Mouse (Mus musculus): ENCODE results near the gene Pcbd2. TPM values are rescaled to one million over a fixed set of nuclear protein-coding genes. Genes with fewer than 3 reads are reported as not detected.

Gene Pcbd2
- polyA plus RNA-seq (2015; fragmentation: Nextera tagmentation; extraction: Ambion mirVana): 17.5 and 20.0 TPM in 2 replicates

DNA sequence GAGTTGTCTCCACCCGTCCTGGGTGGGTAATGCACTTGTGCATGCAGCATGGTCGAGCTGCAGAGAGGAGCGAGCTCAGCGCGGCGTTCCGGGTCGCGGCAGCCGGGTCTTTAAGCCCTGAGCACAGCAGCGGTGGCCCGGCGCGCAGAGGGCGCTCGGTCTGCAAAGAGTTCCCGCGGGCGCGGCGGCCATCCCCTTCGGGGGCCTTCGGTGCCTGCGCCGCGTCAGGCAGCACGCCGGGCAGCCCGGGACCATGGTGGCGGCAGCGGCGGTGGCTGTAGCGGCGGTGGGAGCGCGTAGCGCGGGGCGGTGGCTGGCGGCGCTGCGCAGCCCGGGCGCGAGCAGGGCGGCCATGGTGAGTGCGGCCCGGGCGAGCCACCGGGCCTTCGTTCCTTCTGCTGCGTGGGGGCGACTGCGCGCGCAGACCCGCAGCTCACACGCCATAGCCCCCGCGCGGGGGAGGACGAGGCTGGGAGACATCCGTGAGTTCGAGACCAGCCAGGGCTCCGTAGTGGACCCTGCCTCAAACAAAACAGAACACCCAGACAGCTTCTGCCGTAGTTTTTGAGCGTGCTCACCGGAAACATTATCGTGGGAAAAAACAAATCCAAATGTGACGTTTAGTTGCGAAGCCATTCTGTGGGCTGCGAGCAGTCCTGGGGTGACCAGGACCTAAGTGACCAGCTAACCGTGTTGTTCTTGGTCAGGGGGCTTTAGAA, at the start of gene Pcbd2:
Pcbd2 (plus strand) TSS at position 249 of the 719 bp plus-strand sequence.
- WGBS: under 1% methylated on average over 72 of the region's 73 CpGs
- peak within 1 kb of the TSS; percentile 96 for H3K27ac ChIP-seq (ENCODE audit: low read length)
- H3K36me3 ChIP-seq (ENCODE audit: control insufficient read depth, insufficient read depth, low read length): peaks cover 11% of the 10 kb centered on the region
- no peaks in the 10 kb centered on the region for H3K27me3 ChIP-seq (ENCODE audit: control insufficient read depth, insufficient read depth, low read depth, low read length)
- H3K9ac ChIP-seq (ENCODE audit: low read depth, low read length): peak within 1 kb of the TSS; percentile 80
- H3K4me2 ChIP-seq (ENCODE audit: low read length): peak within 1 kb of the TSS; percentile 65
- H3K4me1 ChIP-seq (ENCODE audit: control insufficient read depth, insufficient read depth, low read length): no peaks in the 10 kb centered on the region
- ATAC-seq: peak; percentile 95
- H3K9me3 ChIP-seq (replicated peaks; ENCODE audit: control insufficient read depth, low read length, poor library complexity, severe bottlenecking): no peaks in the 10 kb centered on the region
- H3K4me3 ChIP-seq (ENCODE audit: low read depth, low read length): peak within 1 kb of the TSS; percentile 57

DNA sequence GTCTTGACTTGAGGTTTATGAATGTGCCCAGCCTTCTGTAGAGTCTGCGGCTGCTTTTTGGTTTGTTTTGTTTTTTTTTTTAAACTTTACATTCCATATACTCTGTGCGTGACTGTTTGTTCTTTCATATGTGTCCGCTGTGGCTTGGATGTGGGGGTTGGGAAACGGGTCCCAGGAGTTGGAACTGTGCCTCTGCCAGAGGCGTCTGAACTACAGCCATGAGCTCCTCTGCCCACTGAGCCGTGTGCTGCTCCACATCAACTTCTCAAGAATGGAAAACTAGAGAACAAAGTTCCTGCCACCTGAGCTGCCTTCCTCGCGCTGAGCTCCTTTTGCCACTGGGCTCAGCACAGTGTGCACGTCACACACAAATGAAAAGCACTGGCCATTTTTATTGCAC, 45.0 kb upstream of the Pcbd2 start:
- no peak overlapping the region for H3K27ac ChIP-seq (ENCODE audit: low read length)
- H3K4me1 ChIP-seq (ENCODE audit: control insufficient read depth, insufficient read depth, low read length): no peaks in the 10 kb centered on the region
- no peak overlapping the region for H3K9ac ChIP-seq (ENCODE audit: low read depth, low read length)
- WGBS: 84% methylated on average over 9 of the region's 9 CpGs
- H3K27me3 ChIP-seq (ENCODE audit: control insufficient read depth, insufficient read depth, low read depth, low read length): no peaks in the 10 kb centered on the region
- H3K4me2 ChIP-seq (ENCODE audit: low read length): no peak overlapping the region
- peaks cover 20% of the 10 kb centered on the region for H3K36me3 ChIP-seq (ENCODE audit: control insufficient read depth, insufficient read depth, low read length)
- H3K9me3 ChIP-seq (replicated peaks; ENCODE audit: control insufficient read depth, low read length, poor library complexity, severe bottlenecking): no peaks in the 10 kb centered on the region
- no peak for ATAC-seq
- no peak overlapping the region for H3K4me3 ChIP-seq (ENCODE audit: low read depth, low read length)

DNA sequence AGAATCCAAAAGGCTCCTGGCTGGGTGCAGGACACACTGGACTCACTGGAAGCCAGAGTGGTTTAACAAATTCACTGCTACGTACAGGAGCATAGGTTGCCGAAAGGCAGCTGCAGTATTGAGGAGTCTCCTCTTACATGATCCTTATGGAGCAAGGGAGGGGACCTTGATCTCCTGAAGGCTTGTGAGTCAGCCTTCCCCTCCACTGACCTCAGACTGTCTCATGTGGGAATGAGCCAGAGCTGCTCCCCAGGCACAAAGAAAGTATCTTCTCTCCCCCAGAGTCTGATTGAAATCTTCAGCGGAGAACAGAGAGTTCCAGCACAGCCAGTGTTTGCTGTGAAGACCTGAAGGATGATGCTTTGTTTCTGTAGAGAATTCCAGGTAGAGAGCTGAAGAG, 43.6 kb upstream of the Pcbd2 start:
- WGBS: 97% methylated on average over 3 of the region's 3 CpGs
- no peak for ATAC-seq
- no peak overlapping the region for H3K27ac ChIP-seq (ENCODE audit: low read length)
- H3K4me3 ChIP-seq (ENCODE audit: low read depth, low read length): no peak overlapping the region
- H3K4me1 ChIP-seq (ENCODE audit: control insufficient read depth, insufficient read depth, low read length): no peaks in the 10 kb centered on the region
- H3K36me3 ChIP-seq (ENCODE audit: control insufficient read depth, insufficient read depth, low read length): peaks cover 9% of the 10 kb centered on the region
- no peak overlapping the region for H3K4me2 ChIP-seq (ENCODE audit: low read length)
- no peaks in the 10 kb centered on the region for H3K27me3 ChIP-seq (ENCODE audit: control insufficient read depth, insufficient read depth, low read depth, low read length)
- H3K9ac ChIP-seq (ENCODE audit: low read depth, low read length): no peak overlapping the region
- no peaks in the 10 kb centered on the region for H3K9me3 ChIP-seq (replicated peaks; ENCODE audit: control insufficient read depth, low read length, poor library complexity, severe bottlenecking)

DNA sequence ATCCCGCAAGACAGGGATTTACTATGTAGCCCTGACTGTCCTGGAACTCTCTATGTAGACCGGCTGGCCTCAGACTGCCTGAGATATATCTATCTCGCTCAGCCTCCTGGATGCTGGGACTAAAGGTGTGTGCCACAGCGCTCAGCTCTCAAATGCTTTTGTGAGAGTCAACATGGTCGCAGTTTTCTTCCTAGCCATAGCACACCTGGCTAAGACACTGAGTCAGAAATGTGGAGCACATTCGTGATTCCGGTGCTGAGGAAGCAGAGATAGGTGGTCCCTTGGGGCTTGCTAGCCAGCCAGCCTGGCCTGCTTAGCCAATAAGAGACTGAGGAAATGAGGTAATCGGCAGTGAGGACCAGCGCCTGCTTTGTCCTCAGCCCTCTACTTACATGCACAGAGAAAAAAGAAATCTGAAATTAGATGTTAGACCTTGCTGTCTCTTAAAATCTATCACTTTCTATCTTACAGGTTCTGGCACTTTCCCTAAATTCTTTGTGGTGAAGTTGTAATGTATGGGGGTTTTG, 41.0 kb upstream of the Pcbd2 start:
- Histone ChIP-seq H3K4me2 (ENCODE audit: low read length) (no peak overlapping the region), H3K4me3 (ENCODE audit: low read depth, low read length) (no peak overlapping the region), H3K27ac (ENCODE audit: low read length) (peak overlapping the region; percentile 52; the same call in 1 of the 2 replicates), H3K27me3 (ENCODE audit: control insufficient read depth, insufficient read depth, low read depth, low read length) (no peaks in the 10 kb centered on the region), H3K36me3 (ENCODE audit: control insufficient read depth, insufficient read depth, low read length) (no peaks in the 10 kb centered on the region), H3K4me1 (ENCODE audit: control insufficient read depth, insufficient read depth, low read length) (no peaks in the 10 kb centered on the region), H3K9ac (ENCODE audit: low read depth, low read length) (peak overlapping the region; percentile 30; the same call in 1 of the 2 replicates), H3K9me3 (replicated peaks; ENCODE audit: control insufficient read depth, low read length, poor library complexity, severe bottlenecking) (no peaks in the 10 kb centered on the region)
- 70% methylated on average over 9 of the region's 9 CpGs for WGBS
- ATAC-seq: peak; percentile 60; the same call in 1 of the 2 replicates

DNA sequence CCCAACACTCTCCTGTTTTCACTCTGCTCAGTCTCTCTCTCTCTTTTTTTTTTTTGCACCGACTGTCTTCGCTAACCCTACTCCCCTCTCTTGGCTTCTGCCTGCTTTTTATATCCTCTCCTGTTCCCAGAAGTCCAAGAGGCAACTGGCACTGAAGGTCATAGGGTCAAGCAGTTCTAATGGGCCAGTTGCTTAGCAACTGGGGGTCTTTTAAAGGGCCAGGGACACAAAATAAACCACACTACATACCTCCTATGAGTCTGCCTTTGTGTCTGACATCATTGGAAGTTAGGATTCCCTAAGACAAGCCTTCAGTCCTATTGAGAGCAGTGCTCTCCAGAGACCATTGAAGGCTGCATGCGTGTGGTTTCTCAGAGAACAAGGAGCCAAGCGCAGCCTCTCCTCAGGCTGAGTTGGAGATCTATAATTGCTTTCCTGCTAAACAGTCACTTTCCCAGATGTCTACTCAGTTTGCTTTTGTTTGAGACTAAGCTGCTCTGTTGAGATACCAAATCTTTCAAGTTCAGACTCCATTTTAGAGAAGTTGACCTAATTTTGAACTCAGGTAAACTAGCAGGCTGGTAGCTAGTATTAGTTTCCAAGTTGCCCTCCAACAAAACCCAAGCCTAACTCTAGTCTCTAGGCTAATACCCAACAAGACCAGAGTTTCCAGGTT, 39.1 kb upstream of the Pcbd2 start:
- ATAC-seq: no peak
- no peaks in the 10 kb centered on the region for H3K4me1 ChIP-seq (ENCODE audit: control insufficient read depth, insufficient read depth, low read length)
- H3K9ac ChIP-seq (ENCODE audit: low read depth, low read length): no peak overlapping the region
- H3K27me3 ChIP-seq (ENCODE audit: control insufficient read depth, insufficient read depth, low read depth, low read length): no peaks in the 10 kb centered on the region
- H3K9me3 ChIP-seq (replicated peaks; ENCODE audit: control insufficient read depth, low read length, poor library complexity, severe bottlenecking): no peaks in the 10 kb centered on the region
- 16% methylated on average over 4 of the region's 4 CpGs for WGBS
- H3K4me3 ChIP-seq (ENCODE audit: low read depth, low read length): no peak overlapping the region
- H3K27ac ChIP-seq (ENCODE audit: low read length): no peak overlapping the region; the same call in 1 of the 2 replicates
- H3K36me3 ChIP-seq (ENCODE audit: control insufficient read depth, insufficient read depth, low read length): no peaks in the 10 kb centered on the region
- H3K4me2 ChIP-seq (ENCODE audit: low read length): no peak overlapping the region

DNA sequence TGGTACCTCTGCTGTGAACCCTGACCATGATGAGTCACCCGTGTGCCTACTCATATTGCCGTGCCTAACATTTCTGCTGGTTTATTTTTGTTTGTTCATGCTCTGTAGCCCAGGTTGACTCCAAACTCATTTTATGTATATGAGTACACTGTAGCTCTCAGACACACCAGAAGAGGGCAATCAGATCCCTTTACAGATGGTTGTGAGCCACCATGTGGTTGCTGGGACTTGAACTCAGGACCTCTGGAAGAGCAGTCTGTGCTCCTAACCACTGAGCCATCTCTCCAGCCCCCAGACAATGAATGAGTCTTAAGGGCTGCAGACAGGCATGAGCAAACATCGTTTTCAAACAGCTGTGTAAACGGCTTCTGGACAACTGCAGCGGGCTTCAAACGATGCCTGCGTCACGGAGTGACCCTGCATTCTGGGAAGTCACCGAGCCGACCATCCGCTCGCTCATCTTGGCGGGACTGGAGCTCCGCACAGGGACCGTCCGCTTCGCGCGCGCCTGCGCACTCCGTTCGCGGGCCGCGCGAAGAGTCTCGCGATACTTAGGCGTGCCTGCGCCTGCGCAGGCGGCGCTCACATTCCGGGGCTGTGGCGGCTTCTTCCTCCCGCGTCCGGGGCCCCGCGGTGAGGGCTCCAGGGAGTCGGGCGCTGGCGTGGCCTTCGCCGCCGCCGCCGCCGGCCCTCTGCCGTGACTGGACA, 34.5 kb upstream of the Pcbd2 start, which contains the start of gene B230219D22Rik:
B230219D22Rik (plus strand) TSS at position 590 of the 708 bp plus-strand sequence.
- Histone ChIP-seq H3K9me3 (replicated peaks; ENCODE audit: control insufficient read depth, low read length, poor library complexity, severe bottlenecking) (no peaks in the 10 kb centered on the region), H3K27ac (ENCODE audit: low read length) (peak within 1 kb of the TSS; percentile 97), H3K27me3 (ENCODE audit: control insufficient read depth, insufficient read depth, low read depth, low read length) (no peaks in the 10 kb centered on the region), H3K4me1 (ENCODE audit: control insufficient read depth, insufficient read depth, low read length) (peaks cover 16% of the 10 kb centered on the region), H3K4me3 (ENCODE audit: low read depth, low read length) (peak within 1 kb of the TSS; percentile 96), H3K36me3 (ENCODE audit: control insufficient read depth, insufficient read depth, low read length) (no peaks in the 10 kb centered on the region), H3K9ac (ENCODE audit: low read depth, low read length) (peak within 1 kb of the TSS; percentile 100), H3K4me2 (ENCODE audit: low read length) (peak within 1 kb of the TSS; percentile 60)
- WGBS: 2% methylated on average over 49 of the region's 51 CpGs
- ATAC-seq: peak; percentile 98

DNA sequence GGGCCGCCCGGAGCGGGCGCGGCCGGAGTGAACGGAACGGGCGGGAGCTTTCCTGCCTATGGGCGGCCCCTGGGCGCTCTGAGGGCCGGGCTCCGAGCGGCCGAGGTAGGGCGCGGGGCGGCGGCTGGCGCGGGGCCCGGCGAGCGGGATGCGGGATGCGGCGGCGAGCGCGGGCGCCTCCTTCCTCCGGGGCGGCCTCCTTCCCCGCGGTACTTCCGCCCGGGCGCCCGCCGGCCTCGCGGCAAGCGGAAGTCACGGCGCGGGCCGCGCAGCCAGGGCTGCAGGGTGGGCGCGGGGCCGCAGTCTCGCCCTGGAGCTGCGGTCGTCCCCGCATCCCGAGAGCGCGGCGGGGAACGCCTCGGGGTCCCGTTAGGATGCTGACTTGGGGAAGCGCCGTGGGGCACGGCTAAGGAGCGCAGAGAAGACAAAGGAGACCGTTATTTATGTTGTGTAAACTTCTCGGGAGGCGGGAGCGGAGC, 33.9 kb upstream of the Pcbd2 start:
- peak overlapping the region; percentile 97 for H3K27ac ChIP-seq (ENCODE audit: low read length)
- WGBS: under 1% methylated on average over 46 of the region's 70 CpGs
- peak; percentile 88 for ATAC-seq
- H3K36me3 ChIP-seq (ENCODE audit: control insufficient read depth, insufficient read depth, low read length): no peaks in the 10 kb centered on the region
- H3K4me3 ChIP-seq (ENCODE audit: low read depth, low read length): peak overlapping the region; percentile 96
- H3K4me1 ChIP-seq (ENCODE audit: control insufficient read depth, insufficient read depth, low read length): peaks cover 16% of the 10 kb centered on the region
- H3K9me3 ChIP-seq (replicated peaks; ENCODE audit: control insufficient read depth, low read length, poor library complexity, severe bottlenecking): no peaks in the 10 kb centered on the region
- no peaks in the 10 kb centered on the region for H3K27me3 ChIP-seq (ENCODE audit: control insufficient read depth, insufficient read depth, low read depth, low read length)
- peak overlapping the region; percentile 53 for H3K4me2 ChIP-seq (ENCODE audit: low read length)
- H3K9ac ChIP-seq (ENCODE audit: low read depth, low read length): peak overlapping the region; percentile 100

DNA sequence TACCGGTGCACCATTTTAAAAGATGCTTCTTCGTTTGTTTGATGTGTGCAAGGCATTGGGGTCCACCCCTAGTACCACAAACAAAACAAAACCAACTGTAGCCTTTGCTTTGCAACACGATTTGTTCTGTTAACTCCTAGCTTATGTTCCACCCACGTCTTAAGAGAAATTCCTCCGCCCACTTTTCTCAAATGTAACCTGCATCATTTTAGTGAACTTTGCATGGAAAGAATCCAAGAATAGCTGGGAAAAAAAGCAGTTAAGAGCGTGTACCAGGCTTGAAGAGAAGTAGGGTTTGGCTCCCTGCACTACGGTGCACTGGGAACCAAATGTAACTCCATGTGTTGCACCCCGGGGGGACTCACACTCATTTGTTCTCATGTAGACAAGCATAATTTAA, 33.1 kb upstream of the Pcbd2 start:
- peaks cover 16% of the 10 kb centered on the region for H3K4me1 ChIP-seq (ENCODE audit: control insufficient read depth, insufficient read depth, low read length)
- no peak overlapping the region for H3K27ac ChIP-seq (ENCODE audit: low read length)
- H3K9ac ChIP-seq (ENCODE audit: low read depth, low read length): peak overlapping the region; percentile 100
- H3K4me2 ChIP-seq (ENCODE audit: low read length): peak overlapping the region; percentile 53
- H3K9me3 ChIP-seq (replicated peaks; ENCODE audit: control insufficient read depth, low read length, poor library complexity, severe bottlenecking): no peaks in the 10 kb centered on the region
- H3K27me3 ChIP-seq (ENCODE audit: control insufficient read depth, insufficient read depth, low read depth, low read length): no peaks in the 10 kb centered on the region
- H3K36me3 ChIP-seq (ENCODE audit: control insufficient read depth, insufficient read depth, low read length): peaks cover 2% of the 10 kb centered on the region
- WGBS: 21% methylated on average over 8 of the region's 8 CpGs
- no peak for ATAC-seq
- peak overlapping the region; percentile 96 for H3K4me3 ChIP-seq (ENCODE audit: low read depth, low read length)
